In the genomic region with DNA sequence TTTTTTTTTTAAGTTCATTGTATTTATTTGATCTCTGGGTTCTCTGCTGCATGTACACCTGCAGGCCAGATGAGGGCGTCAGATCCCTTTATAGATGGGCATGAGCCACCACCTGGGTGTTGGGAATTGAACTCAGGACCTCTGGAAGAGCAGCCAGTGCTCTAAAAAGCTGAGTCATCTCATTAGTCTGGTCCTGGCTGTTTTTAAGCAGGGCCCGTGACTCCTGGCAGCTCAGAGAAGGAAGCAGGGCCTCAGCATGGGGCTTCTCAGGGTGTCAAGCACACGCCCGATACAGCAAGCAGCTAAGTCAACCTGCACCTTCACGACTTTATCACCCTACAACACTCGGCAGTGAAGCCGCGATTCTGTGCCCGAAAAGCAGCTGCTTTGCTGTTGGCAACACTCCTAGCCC, we compare ENCODE assay signal across 16 mouse cellular contexts. TPM values are rescaled to one million over a fixed set of nuclear protein-coding genes. Genes with fewer than 3 reads are reported as not detected.
A peak's percentile ranks its signal among the peaks of the same experiment; 100 is the strongest.
DNase-seq lines count a peak whose midpoint lies in the region; ATAC-seq and TF ChIP-seq lines count a peak whose summit lies in the region.
"Had no signal": no experiment of that assay in that cellular context is flagged by ENCODE, and none has a peak within 500 bp of the region (broad histone marks: within the 10 kb centered on the region; RNA-seq: fewer than 3 reads in every experiment).

No protein-coding gene starts in this region.

- 0 out of 2 replicates have a peak, but pooled peaks cover 3% of the 10 kb centered on the region for H3K79me2 ChIP-seq in heart, adult 2 months (replicated peaks; ENCODE audit: control insufficient read depth, insufficient read depth, low read length)

- TF ChIP-seq POLR2A in heart, adult 2 months (IDR thresholded peaks at IDR 0.05; ENCODE audit: insufficient read depth, low read depth, low read length) = no peak

- ATAC-seq in midbrain, postnatal 0 days (ENCODE audit: low FRiP score) = no peak
- no peak for ATAC-seq in midbrain, embryonic 16.5 days
- ATAC-seq in liver, embryonic 14.5 days (ENCODE audit: insufficient read depth) = peak; percentile 89
- no peak for ATAC-seq in cerebellum, adult (ENCODE audit: insufficient number of reproducible peaks, low FRiP score, low TSS enrichment)

- WGBS in midbrain, postnatal 0 days = 86% methylated on average over 9 of the region's 9 CpGs
- WGBS in midbrain, embryonic 16.5 days = 86% methylated on average over 9 of the region's 9 CpGs
- 19% methylated on average over 9 of the region's 9 CpGs for WGBS in liver, embryonic 14.5 days (ENCODE audit: insufficient replicate concordance)
- WGBS in heart, adult 2 months = 79% methylated on average over 9 of the region's 9 CpGs

- TF ChIP-seq CTCF in midbrain, postnatal 0 days (IDR thresholded peaks at IDR 0.05) = peak; percentile 19; the same call in 1 of the 2 replicates
- no peak for TF ChIP-seq CTCF in liver, embryonic 14.5 days (IDR thresholded peaks at IDR 0.05; ENCODE audit: low read depth)
- no peak for TF ChIP-seq CTCF in heart, adult 2 months (IDR thresholded peaks at IDR 0.05)

- peak; percentile 67 for TF ChIP-seq EP300 in liver, embryonic 14.5 days (IDR thresholded peaks at IDR 0.05; ENCODE audit: low read depth)
- TF ChIP-seq EP300 in heart, adult 2 months (IDR thresholded peaks at IDR 0.05; ENCODE audit: insufficient read depth, low read depth, low read length) = no peak

- peaks cover 80% of the 10 kb centered on the region for H3K36me3 ChIP-seq in midbrain, postnatal 0 days (ENCODE audit: insufficient read depth, low read length)
- H3K36me3 ChIP-seq in midbrain, embryonic 16.5 days (ENCODE audit: control insufficient read depth, insufficient read depth, low read length) = peaks cover 75% of the 10 kb centered on the region
- peaks cover 85% of the 10 kb centered on the region for H3K36me3 ChIP-seq in liver, embryonic 14.5 days (replicated peaks; ENCODE audit: control insufficient read depth, insufficient read depth, low read depth)
- no peaks in the 10 kb centered on the region for H3K36me3 ChIP-seq in heart, adult 2 months (ENCODE audit: control insufficient read depth, insufficient read depth, low read length)

- no peak overlapping the region for H3K9ac ChIP-seq in midbrain, postnatal 0 days (replicated peaks; ENCODE audit: low read length, poor library complexity, severe bottlenecking)
- no peak overlapping the region for H3K9ac ChIP-seq in midbrain, embryonic 16.5 days (ENCODE audit: low read depth, low read length)
- peak overlapping the region; percentile 14 for H3K9ac ChIP-seq in liver, embryonic 14.5 days (replicated peaks)
- H3K9ac ChIP-seq in heart, adult 2 months (ENCODE audit: low read depth, low read length) = no peak overlapping the region
- H3K9ac ChIP-seq: embryonic facial prominence, embryonic 15.5 days; hindbrain, embryonic 15.5 days had no signal

- intact Hi-C loops in heart, adult 2 months (cut with DNase I) = no loop called here

- no peak for DNase-seq in midbrain, postnatal 0 days (ENCODE audit: low spot score)
- DNase-seq in c-Kit-positive CD71-positive TER-119-negative erythroid progenitor cells, embryonic 14.5 days (ENCODE audit: low read depth) = peak; percentile 56
- DNase-seq in liver, embryonic 14.5 days (ENCODE audit: low read depth in 3 of 3, low spot score in 3 of 3) = peak; percentile 61 to 66 (median 64)
- DNase-seq in thymus, postnatal 10 days (ENCODE audit: low spot score in 2 of 2) = no peak
- no peak for DNase-seq in heart, adult 2 months
- DNase-seq: cerebellum, postnatal 36 days; gastrocnemius, postnatal 36 days; kidney, adult 9 months; layer of hippocampus, adult 9-11 months; left cerebral cortex, postnatal 4 days; midbrain, embryonic 14.5 days; thymus, postnatal 14 days had no signal

- H3K9me3 ChIP-seq in midbrain, postnatal 0 days (ENCODE audit: low read length) = no peaks in the 10 kb centered on the region
- no peaks in the 10 kb centered on the region for H3K9me3 ChIP-seq in midbrain, embryonic 16.5 days (replicated peaks; ENCODE audit: control insufficient read depth, low read length, poor library complexity, severe bottlenecking)
- H3K9me3 ChIP-seq in liver, embryonic 14.5 days (ENCODE audit: control insufficient read depth, low read length) = no peaks in the 10 kb centered on the region
- H3K9me3 ChIP-seq: embryonic facial prominence, embryonic 15.5 days; hindbrain, embryonic 15.5 days had no signal

- no peak overlapping the region for H3K4me3 ChIP-seq in midbrain, postnatal 0 days (ENCODE audit: low read depth, low read length)
- no peak overlapping the region for H3K4me3 ChIP-seq in midbrain, embryonic 16.5 days (ENCODE audit: low read depth, low read length)
- no peak overlapping the region for H3K4me3 ChIP-seq in liver, embryonic 14.5 days (ENCODE audit: insufficient read depth in 1 of 2, low read depth in 2 of 2, low read length in 2 of 2)
- no peak overlapping the region for H3K4me3 ChIP-seq in heart, adult 2 months
- H3K4me3 ChIP-seq: embryonic facial prominence, embryonic 15.5 days; hindbrain, embryonic 15.5 days had no signal

- no peaks in the 10 kb centered on the region for H3K27me3 ChIP-seq in midbrain, postnatal 0 days (ENCODE audit: insufficient read depth, low read length)
- H3K27me3 ChIP-seq in midbrain, embryonic 16.5 days (ENCODE audit: control insufficient read depth, insufficient read depth, low read depth, low read length) = no peaks in the 10 kb centered on the region
- no peaks in the 10 kb centered on the region for H3K27me3 ChIP-seq in liver, embryonic 14.5 days (ENCODE audit: control insufficient read depth, insufficient read depth, low read length)
- H3K27me3 ChIP-seq in heart, adult 2 months (ENCODE audit: control insufficient read depth, insufficient read depth, low read length) = no peaks in the 10 kb centered on the region
- H3K27me3 ChIP-seq: embryonic facial prominence, embryonic 15.5 days; hindbrain, embryonic 15.5 days had no signal

- H3K4me1 ChIP-seq in midbrain, postnatal 0 days (ENCODE audit: insufficient read depth, low read length) = no peaks in the 10 kb centered on the region
- H3K4me1 ChIP-seq in midbrain, embryonic 16.5 days (ENCODE audit: control insufficient read depth, insufficient read depth, low read length) = peaks cover 13% of the 10 kb centered on the region
- peaks cover 20 to 35% of the 10 kb centered on the region in 2 experiments for H3K4me1 ChIP-seq in liver, embryonic 14.5 days (replicated peaks; ENCODE audit: control insufficient read depth in 2 of 2, insufficient read depth in 2 of 2, low read length in 1 of 2)
- H3K4me1 ChIP-seq in heart, adult 2 months (ENCODE audit: control insufficient read depth, insufficient read depth, low read length) = peaks cover 4% of the 10 kb centered on the region

- H3K4me2 ChIP-seq in midbrain, postnatal 0 days (ENCODE audit: low read depth, low read length, poor library complexity, severe bottlenecking) = no peak overlapping the region
- no peak overlapping the region for H3K4me2 ChIP-seq in midbrain, embryonic 16.5 days (ENCODE audit: low read length)
- peak overlapping the region; percentile 49 for H3K4me2 ChIP-seq in liver, embryonic 14.5 days (ENCODE audit: low read depth)
- H3K4me2 ChIP-seq: embryonic facial prominence, embryonic 15.5 days; hindbrain, embryonic 15.5 days had no signal

- H3K27ac ChIP-seq in midbrain, postnatal 0 days (ENCODE audit: low read depth, low read length) = no peak overlapping the region
- no peak overlapping the region for H3K27ac ChIP-seq in midbrain, embryonic 16.5 days (ENCODE audit: low read length)
- peak overlapping the region; percentile 95 for H3K27ac ChIP-seq in liver, embryonic 14.5 days
- H3K27ac ChIP-seq in heart, adult 2 months = no peak overlapping the region
- H3K27ac ChIP-seq: embryonic facial prominence, embryonic 15.5 days; hindbrain, embryonic 15.5 days had no signal

RNA-seq across cellular contexts. Expression of gene Eif3d, which starts 5.5 kb away (rescaled TPM):
- 133 and 142 TPM in 2 replicates for total RNA-seq in midbrain, postnatal 0 days (2014; rRNA removed)
- polyA plus RNA-seq in midbrain, postnatal 0 days (2015; fragmentation: Nextera tagmentation; extraction: Ambion mirVana) = 154 and 160 TPM in 2 replicates
- 164 and 166 TPM in 2 replicates for polyA plus RNA-seq in midbrain, embryonic 16.5 days (2015; fragmentation: Nextera tagmentation; extraction: Ambion mirVana)
- 119 and 143 TPM in 2 replicates for polyA plus RNA-seq in liver, embryonic 14.5 days (2012; rRNA removed)
- polyA plus RNA-seq in liver, embryonic 14.5 days (2014; fragmentation: Nextera tagmentation; extraction: Ambion mirVana) = 129 and 132 TPM in 2 replicates
- total RNA-seq in heart, adult 2 months (2021) = 10 to 100 TPM; 62.6 to 64.4 TPM
- 69.5 and 87.6 TPM in 2 replicates for polyA plus RNA-seq in heart, adult 2 months (2012; rRNA removed)

RNA-seq across cellular contexts. Expression of gene Foxred2, which starts 8.6 kb away (rescaled TPM):
- 23.9 and 31.0 TPM in 2 replicates for total RNA-seq in midbrain, postnatal 0 days (2014; rRNA removed)
- 10.3 and 11.2 TPM in 2 replicates for polyA plus RNA-seq in midbrain, postnatal 0 days (2015; fragmentation: Nextera tagmentation; extraction: Ambion mirVana)
- polyA plus RNA-seq in midbrain, embryonic 16.5 days (2015; fragmentation: Nextera tagmentation; extraction: Ambion mirVana) = 9.2 and 11.0 TPM in 2 replicates
- 1.2 and 1.3 TPM in 2 replicates for polyA plus RNA-seq in liver, embryonic 14.5 days (2012; rRNA removed)
- 1.3 and 1.4 TPM in 2 replicates for polyA plus RNA-seq in liver, embryonic 14.5 days (2014; fragmentation: Nextera tagmentation; extraction: Ambion mirVana)
- total RNA-seq in heart, adult 2 months (2021) = under 1 TPM; 0.39 to 0.84 TPM
- 0.96 and 1.1 TPM in 2 replicates for polyA plus RNA-seq in heart, adult 2 months (2012; rRNA removed)

RNA-seq across cellular contexts. Expression of gene Txn2, which starts 36.3 kb away (rescaled TPM):
- 39.6 and 39.9 TPM in 2 replicates for total RNA-seq in midbrain, postnatal 0 days (2014; rRNA removed)
- 182 and 194 TPM in 2 replicates for polyA plus RNA-seq in midbrain, postnatal 0 days (2015; fragmentation: Nextera tagmentation; extraction: Ambion mirVana)
- polyA plus RNA-seq in midbrain, embryonic 16.5 days (2015; fragmentation: Nextera tagmentation; extraction: Ambion mirVana) = 187 and 190 TPM in 2 replicates
- 121 and 142 TPM in 2 replicates for polyA plus RNA-seq in liver, embryonic 14.5 days (2012; rRNA removed)
- polyA plus RNA-seq in liver, embryonic 14.5 days (2014; fragmentation: Nextera tagmentation; extraction: Ambion mirVana) = 199 and 218 TPM in 2 replicates
- 100 to 1,000 TPM; 260 to 299 TPM for total RNA-seq in heart, adult 2 months (2021)
- polyA plus RNA-seq in heart, adult 2 months (2012; rRNA removed) = 403 and 411 TPM in 2 replicates

Comparison
In these comparisons a context has a peak if more than half of its experiments do, and no peak if none do; other contexts are left out.
1. DNase-seq: peak in c-Kit-positive CD71-positive TER-119-negative erythroid progenitor cells, embryonic 14.5 days (single experiment) and liver, embryonic 14.5 days (3 of 3); none in midbrain, postnatal 0 days (single experiment), thymus, postnatal 10 days (0 of 2) and heart, adult 2 months (0 of 2).